Mouse (Mus musculus): ENCODE data around the gene Cyb561d2.

Cyb561d2 gene

GRCm38 (mm10) chr9:107550491-107551116 lies 8.6 kb upstream of the Cyb561d2 start:
- no peak for DNase-seq (ENCODE audit: low read depth, low spot score)

- no peak for DNase-seq (ENCODE audit: low read depth, low spot score)
These were observed 7.5 kb upstream of the Cyb561d2 start for GRCm38 (mm10) chr9:107549297-107550074.

- no peak for DNase-seq (ENCODE audit: low read depth, low spot score)
These were observed 6.8 kb upstream of the Cyb561d2 start for GRCm38 (mm10) chr9:107548820-107549219.

GRCm38 (mm10) chr9:107547957-107548356 lies 6.0 kb upstream of the Cyb561d2 start:
- DNase-seq (ENCODE audit: low read depth, low spot score), result no peak

- no peak for DNase-seq (ENCODE audit: low read depth, low spot score)
These were observed 5.0 kb upstream of the Cyb561d2 start, which contains the start of gene Zmynd10 for GRCm38 (mm10) chr9:107547026-107547425. Zmynd10 (plus strand) TSS chr9:107547298.

GRCm38 (mm10) chr9:107545602-107546001 lies 3.6 kb upstream of the Cyb561d2 start:
- no peak for DNase-seq (ENCODE audit: low read depth, low spot score)

- DNase-seq (ENCODE audit: low read depth, low spot score), result no peak
These were observed 3.2 kb upstream of the Cyb561d2 start for GRCm38 (mm10) chr9:107545199-107545598.

- DNase-seq (ENCODE audit: low read depth, low spot score), result no peak
These were observed 2.7 kb upstream of the Cyb561d2 start for GRCm38 (mm10) chr9:107544729-107545128.

- no peak for DNase-seq (ENCODE audit: low read depth, low spot score)
These were observed 2.3 kb upstream of the Cyb561d2 start for GRCm38 (mm10) chr9:107544196-107544700.

GRCm38 (mm10) chr9:107543299-107543698 lies 1.3 kb upstream of the Cyb561d2 start:
- DNase-seq (ENCODE audit: low read depth, low spot score), result no peak

- DNase-seq (ENCODE audit: low read depth, low spot score), result no peak
These were observed 728 bp upstream of the Cyb561d2 start for GRCm38 (mm10) chr9:107542721-107543120.

- DNase-seq (ENCODE audit: low read depth, low spot score), result no peak
These were observed 326 bp upstream of the Cyb561d2 start for GRCm38 (mm10) chr9:107542352-107542686.

- no peak for DNase-seq (ENCODE audit: low read depth, low spot score)
These were observed 988 bp downstream of the Cyb561d2 start for GRCm38 (mm10) chr9:107541005-107541404.

- DNase-seq (ENCODE audit: low read depth, low spot score), result no peak
These were observed 1.6 kb downstream of the Cyb561d2 start for GRCm38 (mm10) chr9:107540420-107540819.

GRCm38 (mm10) chr9:107539940-107540339 lies 2.1 kb downstream of the Cyb561d2 start:
- DNase-seq (ENCODE audit: low read depth, low spot score), result no peak

- no peak for DNase-seq (ENCODE audit: low read depth, low spot score)
These were observed 3.3 kb downstream of the Cyb561d2 start for GRCm38 (mm10) chr9:107538711-107539110.

GRCm38 (mm10) chr9:107538231-107538630 lies 3.8 kb downstream of the Cyb561d2 start:
- no peak for DNase-seq (ENCODE audit: low read depth, low spot score)

GRCm38 (mm10) chr9:107534408-107535202 lies 7.4 kb downstream of the Cyb561d2 start:
- no peak for DNase-seq (ENCODE audit: low read depth, low spot score)

GRCm38 (mm10) chr9:107533791-107534407 lies 8.1 kb downstream of the Cyb561d2 start, which contains the start of gene Tmem115:
Tmem115 (plus strand) TSS chr9:107533945.
- DNase-seq (ENCODE audit: low read depth, low spot score), result peak; percentile 93

- peak; percentile 58 for DNase-seq (ENCODE audit: low read depth, low spot score)
These were observed 15.6 kb downstream of the Cyb561d2 start for GRCm38 (mm10) chr9:107526198-107527026.

GRCm38 (mm10) chr9:107522400-107522711 lies 19.6 kb downstream of the Cyb561d2 start:
- no peak for DNase-seq (ENCODE audit: low read depth, low spot score)
